Mouse (Mus musculus) cerebellum, adult 2 months (tissue): ENCODE data around the gene Amer1.

Source experiments
- CTCF ChIP-seq: fragments of 200-500 bp; IDR thresholded peaks from 2 replicates; pipeline ENCODE4 v1.5.1; 2011; ENCODE audit warnings: low read depth, mild to moderate bottlenecking, control low read depth, low read length, moderate library complexity, borderline replicate concordance; ENCODE audit not compliant: insufficient read depth
- POLR2A ChIP-seq: fragments of 200-500 bp; IDR thresholded peaks from 2 replicates; pipeline ENCODE4 v1.6.1; 2011; ENCODE audit warnings: low read length, control low read depth, borderline replicate concordance; ENCODE audit not compliant: insufficient read depth

DNA sequence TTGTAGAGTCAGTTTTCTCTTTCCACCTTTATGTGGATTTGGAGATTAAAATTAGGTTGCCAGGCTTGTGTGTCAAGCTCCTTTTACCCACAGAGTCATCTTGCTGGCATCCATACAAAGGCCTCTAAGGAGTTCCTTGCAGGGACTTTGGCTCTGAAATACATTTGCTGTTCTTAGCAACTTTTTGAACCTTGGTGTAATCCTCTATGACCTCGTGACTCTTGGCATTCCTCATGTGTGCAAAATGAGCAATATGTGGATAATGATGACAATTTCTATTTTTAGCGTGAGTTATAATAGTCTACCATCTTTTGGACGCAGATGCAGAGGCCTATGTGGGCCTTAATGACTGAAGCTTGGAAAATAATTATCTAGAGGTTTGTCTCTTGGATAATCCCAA lies 12.5 kb upstream of the Amer1 start:
- no peak for TF ChIP-seq CTCF
- no peak for TF ChIP-seq POLR2A
